Mouse (Mus musculus) MEL (cell line): ENCODE data around the gene Cd59a. TPM values are rescaled to one million over a fixed set of nuclear protein-coding genes. Genes with fewer than 3 reads are reported as not detected.
"Not testable (repeated sequence)": the region's sequence is repeated elsewhere in the genome, so short reads cannot be mapped to it uniquely, and the experiment has no call there.

Source experiments
- DNase-seq: peaks from one replicate; pipeline ENCODE4 v3.0.0; 2011; ENCODE audit warnings: low read depth, low spot score
- H3K27ac ChIP-seq: 2 replicates; pipeline ENCODE4 v1.5.1; 2012; ENCODE audit warnings: low read depth, mild to moderate bottlenecking, control low read depth, low read length, moderate library complexity; ENCODE audit not compliant: control insufficient read depth
- H3K27me3 ChIP-seq, 2 experiments: fragments of 150-350 bp in 1 of 2; sonication (generic) in 1 of 2; 2 replicates each; pipeline ENCODE4 v1.6.1; 2012; ENCODE audit warnings: low read length in 2 of 2, mild to moderate bottlenecking in 2 of 2, improper control_type of control experiment in 1 of 2, moderate library complexity in 1 of 2; ENCODE audit not compliant: insufficient read depth in 2 of 2, control insufficient read depth in 1 of 2
- H3K36me3 ChIP-seq, 2 experiments: 2 replicates each; pipeline ENCODE4 v1.6.1; 2012 to 2014; ENCODE audit warnings: low read length in 2 of 2, improper control_type of control experiment in 1 of 2, inconsistent platforms in 1 of 2, mild to moderate bottlenecking in 1 of 2; ENCODE audit not compliant: insufficient read depth in 2 of 2, control insufficient read depth in 1 of 2
- H3K4me1 ChIP-seq, 2 experiments: fragments of 150-350 bp in 1 of 2; sonication (generic) in 1 of 2; 2 replicates each; pipeline ENCODE4 v1.6.1; 2012; ENCODE audit warnings: low read length in 2 of 2, improper control_type of control experiment in 1 of 2, mild to moderate bottlenecking in 1 of 2; ENCODE audit not compliant: insufficient read depth in 2 of 2, control insufficient read depth in 1 of 2
- H3K4me3 ChIP-seq, 2 experiments: fragments of 150-350 bp in 1 of 2; sonication (generic) in 1 of 2; 2 replicates each; pipeline ENCODE4 v1.5.1; 2012; ENCODE audit warnings: low read depth in 2 of 2, low read length in 2 of 2, mild to moderate bottlenecking in 2 of 2, moderate library complexity in 2 of 2, control low read depth in 1 of 2, improper control_type of control experiment in 1 of 2; ENCODE audit not compliant: control insufficient read depth in 1 of 2, insufficient read depth in 1 of 2
- H3K79me2 ChIP-seq: 2 replicates; pipeline ENCODE4 v1.6.1; 2012; ENCODE audit warnings: mild to moderate bottlenecking, low read length, moderate library complexity; ENCODE audit not compliant: control insufficient read depth, poor library complexity, insufficient read depth
- H3K9ac ChIP-seq: 2 replicates; pipeline ENCODE4 v1.6.1; 2012; ENCODE audit warnings: low read depth, mild to moderate bottlenecking, control low read depth, low read length, moderate library complexity; ENCODE audit not compliant: control insufficient read depth, poor library complexity, severe bottlenecking
- H3K9me3 ChIP-seq: fragments of 150-350 bp; sonication (generic); replicated peaks from 2 replicates; pipeline ENCODE4 v1.6.1; 2012; ENCODE audit warnings: mild to moderate bottlenecking, low read length, improper control_type of control experiment, moderate library complexity; ENCODE audit not compliant: insufficient read depth
- CHD1 ChIP-seq: IDR thresholded peaks from 2 replicates; pipeline ENCODE4 v1.6.1; 2012; ENCODE audit warnings: low read depth, mild to moderate bottlenecking, inconsistent platforms, low read length, improper control_type of control experiment
- CHD2 ChIP-seq: IDR thresholded peaks from 2 replicates; pipeline ENCODE4 v1.6.1; 2011; ENCODE audit warnings: low read length, improper control_type of control experiment
- E2F4 ChIP-seq: IDR thresholded peaks from 2 replicates; pipeline ENCODE4 v1.6.1; 2011; ENCODE audit warnings: low read depth, low read length, improper control_type of control experiment, borderline replicate concordance
- ETS1 ChIP-seq: IDR thresholded peaks from 2 replicates; pipeline ENCODE4 v1.6.1; 2012; ENCODE audit warnings: low read depth, mild to moderate bottlenecking, inconsistent platforms, low read length, improper control_type of control experiment, moderate library complexity
- GABPA ChIP-seq: IDR thresholded peaks from 2 replicates; pipeline ENCODE4 v1.6.1; 2012; ENCODE audit warnings: low read depth, mild to moderate bottlenecking, inconsistent platforms, low read length, improper control_type of control experiment, moderate library complexity
- JUND ChIP-seq: IDR thresholded peaks from 2 replicates; pipeline ENCODE4 v1.6.1; 2011; ENCODE audit warnings: low read depth, mild to moderate bottlenecking, improper control_type of control experiment, low read length
- MAFK ChIP-seq: IDR thresholded peaks from 2 replicates; pipeline ENCODE4 v1.6.1; 2011; ENCODE audit warnings: low read depth, mild to moderate bottlenecking, low read length, improper control_type of control experiment, borderline replicate concordance
- MAX ChIP-seq: IDR thresholded peaks from 2 replicates; pipeline ENCODE4 v1.6.1; 2011; ENCODE audit warnings: low read length, improper control_type of control experiment
- MEF2A ChIP-seq: IDR thresholded peaks from 2 replicates; pipeline ENCODE4 v1.6.1; 2014; ENCODE audit warnings: low read depth, mild to moderate bottlenecking, inconsistent platforms, low read length, improper control_type of control experiment; ENCODE audit not compliant: poor library complexity, insufficient replicate concordance, severe bottlenecking; ENCODE audit errors: extremely low read depth
- MXI1 ChIP-seq: IDR thresholded peaks from 2 replicates; pipeline ENCODE4 v1.6.1; 2011; ENCODE audit warnings: mild to moderate bottlenecking, low read depth, low read length, improper control_type of control experiment
- MYB ChIP-seq: IDR thresholded peaks from 2 replicates; pipeline ENCODE4 v1.6.1; 2011; ENCODE audit warnings: mild to moderate bottlenecking, low read depth, low read length, improper control_type of control experiment
- POLR2A ChIP-seq, 2 experiments: IDR thresholded peaks; 2 replicates each; pipeline ENCODE4 v1.6.1; 2011 to 2012; ENCODE audit warnings: low read length in 2 of 2, mild to moderate bottlenecking in 2 of 2, control low read depth in 1 of 2, improper control_type of control experiment in 1 of 2, low read depth in 1 of 2, moderate library complexity in 1 of 2; ENCODE audit not compliant: control insufficient read depth in 1 of 2, insufficient read depth in 1 of 2, poor library complexity in 1 of 2
- SIN3A ChIP-seq: IDR thresholded peaks from 2 replicates; pipeline ENCODE4 v1.6.1; 2012; ENCODE audit warnings: low read length, improper control_type of control experiment, inconsistent platforms
- TCF12 ChIP-seq: IDR thresholded peaks from 2 replicates; pipeline ENCODE4 v1.6.1; 2014; ENCODE audit warnings: low read depth, mild to moderate bottlenecking, inconsistent platforms, low read length, improper control_type of control experiment, moderate library complexity
- ZKSCAN1 ChIP-seq: IDR thresholded peaks from 2 replicates; pipeline ENCODE4 v1.6.1; 2012; ENCODE audit warnings: low read depth, mild to moderate bottlenecking, inconsistent platforms, low read length, improper control_type of control experiment, moderate library complexity
- ZMIZ1 ChIP-seq: IDR thresholded peaks from 2 replicates; pipeline ENCODE4 v1.6.1; 2012; ENCODE audit warnings: low read depth, mild to moderate bottlenecking, inconsistent platforms, low read length, improper control_type of control experiment, moderate library complexity
- ZNF384 ChIP-seq: IDR thresholded peaks from 2 replicates; pipeline ENCODE4 v1.6.1; 2012; ENCODE audit warnings: low read depth, mild to moderate bottlenecking, inconsistent platforms, low read length, improper control_type of control experiment
- polyA plus RNA-seq, 2 experiments: library from polyadenylated mRNA; stranded (reverse) in 1 of 2; unstranded in 1 of 2; fragments of >175 nt in 1 of 2; fragments of >200 nt in 1 of 2; gene quantifications; 2 replicates each; pipeline versions ENCODE4 v1.2.1 to v1.2.4; 2012; ENCODE audit warnings: low replicate concordance in 2 of 2, low read depth in 1 of 2; ENCODE audit not compliant: insufficient read length in 2 of 2, insufficient read depth in 1 of 2, missing spikeins in 1 of 2
- total RNA-seq: library from RNA; depleted of rRNA; stranded (reverse); fragments of 300-350 nt; gene quantifications from 2 replicates; pipeline ENCODE4 v1.2.3, GENCODE M21; 2012

The Cd59a gene
- total and polyA plus RNA-seq, 3 experiments, result 0.08 to 0.96 TPM; not detected in 1

GRCm38 (mm10) chr2:104109528-104109927 lies 13.9 kb downstream of the Cd59a start:
- Histone ChIP-seq H3K9ac (no peak overlapping the region), H3K36me3 (peaks cover 0 to 7% of the 10 kb centered on the region in 2 experiments; a peak in 2 of 4 replicates), H3K79me2 (no peaks in the 10 kb centered on the region), H3K27ac (no peak overlapping the region), H3K9me3 (no peaks in the 10 kb centered on the region), H3K27me3 (no peaks in the 10 kb centered on the region), H3K4me3 (no peak overlapping the region)
- DNase-seq, result no peak
- TF ChIP-seq MAX (no peak), CHD2 (no peak), ZNF384 (no peak), ZKSCAN1 (no peak), ZMIZ1 (no peak), GABPA (no peak), JUND (no peak), TCF12 (no peak), SIN3A (no peak), POLR2A (IDR thresholded peaks at IDR 0.05; ENCODE audit: control insufficient read depth in 1 of 2, insufficient read depth in 1 of 2, low read depth in 1 of 2, low read length in 2 of 2, poor library complexity in 1 of 2) (no peak), E2F4 (no peak), MAFK (no peak), CHD1 (no peak), ETS1 (no peak), MYB (no peak), MEF2A (no peak), MXI1 (no peak)
- TF ChIP-seq, all 39 proteins: peak for 0
- H3K4me1 ChIP-seq, result peaks cover 0 to 18% of the 10 kb centered on the region in 2 experiments; a peak in 3 of 4 replicates

DNA sequence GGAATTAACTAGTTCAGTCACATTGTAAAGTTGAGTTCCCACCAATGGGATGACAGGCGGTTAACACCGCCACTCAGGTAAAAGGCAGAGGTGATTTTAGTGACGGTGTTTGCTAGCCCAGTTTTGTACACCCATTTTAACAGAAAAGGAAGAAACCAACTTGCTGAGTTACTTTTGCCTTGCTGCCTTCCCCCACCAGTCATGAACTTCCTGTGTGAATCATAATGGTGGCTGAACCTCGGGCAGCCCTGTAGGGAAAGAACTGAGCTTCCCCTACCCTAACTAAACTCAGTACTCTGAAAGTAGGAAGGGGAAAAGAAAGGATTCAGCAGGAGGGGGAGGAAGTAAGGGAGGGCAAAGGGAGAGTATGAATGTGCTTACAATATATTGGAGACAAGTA lies 14.4 kb downstream of the Cd59a start:
- no peak for TF ChIP-seq GABPA
- Histone ChIP-seq H3K9ac (no peak overlapping the region), H3K9me3 (no peaks in the 10 kb centered on the region)

GRCm38 (mm10) chr2:104111170-104111797 lies 15.7 kb downstream of the Cd59a start:
- H3K27ac ChIP-seq, H3K36me3 ChIP-seq, H3K9me3 ChIP-seq, H3K4me3 ChIP-seq, DNase-seq, H3K79me2 ChIP-seq, H3K9ac ChIP-seq, H3K27me3 ChIP-seq: not testable (repeated sequence)
- peaks cover 0 to 11% of the 10 kb centered on the region in 2 experiments; a peak in 2 of 4 replicates for H3K4me1 ChIP-seq

More for the DNA sequence above, 14.4 kb downstream of the Cd59a start:
- peak; percentile 51 for DNase-seq
- no peaks in the 10 kb centered on the region for H3K27me3 ChIP-seq
- H3K4me3 ChIP-seq, result no peak overlapping the region
- H3K4me1 ChIP-seq, result peaks cover 0 to 15% of the 10 kb centered on the region in 2 experiments; a peak in 2 of 4 replicates
- H3K27ac ChIP-seq, result no peak overlapping the region
- no peaks in the 10 kb centered on the region for H3K79me2 ChIP-seq
- peaks cover 0 to 6% of the 10 kb centered on the region in 2 experiments; a peak in 2 of 4 replicates for H3K36me3 ChIP-seq

DNA sequence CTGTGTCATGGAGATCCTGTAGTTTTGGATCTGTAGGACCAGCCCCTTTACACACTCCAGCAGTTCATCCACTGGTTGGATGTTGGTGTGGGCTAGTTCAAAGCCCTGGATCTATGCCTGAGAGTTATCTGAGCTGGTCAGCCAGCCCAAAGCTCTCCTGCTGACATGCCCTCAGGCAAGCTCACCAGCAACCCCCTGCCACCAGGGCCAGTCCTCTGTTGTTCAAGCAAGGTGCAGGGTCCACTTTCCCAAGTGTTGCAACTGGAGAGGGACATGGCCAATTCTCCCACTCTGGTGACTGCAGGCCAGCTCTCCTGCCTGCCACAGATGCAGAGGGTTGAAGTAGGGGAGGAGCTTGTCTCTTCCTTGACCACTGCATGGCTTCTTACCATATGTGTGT lies 18.0 kb downstream of the Cd59a start:
- not testable (repeated sequence) for H3K9ac ChIP-seq, H3K9me3 ChIP-seq, H3K79me2 ChIP-seq, H3K4me3 ChIP-seq, H3K27ac ChIP-seq, H3K27me3 ChIP-seq, H3K36me3 ChIP-seq, DNase-seq
- H3K4me1 ChIP-seq, result peaks cover 0 to 11% of the 10 kb centered on the region in 2 experiments; a peak in 2 of 4 replicates
